Mouse (Mus musculus): ENCODE measurements around the gene Kansl1. TPM values are rescaled to one million over a fixed set of nuclear protein-coding genes. Genes with fewer than 3 reads are reported as not detected.

The Kansl1 gene
- 64.2 TPM for polyA plus RNA-seq (2017; shearing (Covaris generic))

GRCm38 (mm10) chr11:104468751-104469268 is at the start of gene Kansl1:
Gene Kansl1 (minus strand): TSS chr11:104468861.

Other genes starting within 250 kb of the Kansl1 start
- gene Mapt, start 237.5 kb downstream of the Kansl1 start, polyA plus RNA-seq (2017; shearing (Covaris generic)) = 0.12 TPM
- 43.5 TPM for gene Cdc27, start 81.8 kb upstream of the Kansl1 start, polyA plus RNA-seq (2017; shearing (Covaris generic))
- gene Myl4, start 81.8 kb upstream of the Kansl1 start, polyA plus RNA-seq (2017; shearing (Covaris generic)) = 8.1 TPM
- gene Itgb3, start 139.1 kb upstream of the Kansl1 start, polyA plus RNA-seq (2017; shearing (Covaris generic)) = 22.4 TPM
- gene Gm11639, start 216.8 kb upstream of the Kansl1 start, polyA plus RNA-seq (2017; shearing (Covaris generic)) = 0.09 TPM